In the genomic region with DNA sequence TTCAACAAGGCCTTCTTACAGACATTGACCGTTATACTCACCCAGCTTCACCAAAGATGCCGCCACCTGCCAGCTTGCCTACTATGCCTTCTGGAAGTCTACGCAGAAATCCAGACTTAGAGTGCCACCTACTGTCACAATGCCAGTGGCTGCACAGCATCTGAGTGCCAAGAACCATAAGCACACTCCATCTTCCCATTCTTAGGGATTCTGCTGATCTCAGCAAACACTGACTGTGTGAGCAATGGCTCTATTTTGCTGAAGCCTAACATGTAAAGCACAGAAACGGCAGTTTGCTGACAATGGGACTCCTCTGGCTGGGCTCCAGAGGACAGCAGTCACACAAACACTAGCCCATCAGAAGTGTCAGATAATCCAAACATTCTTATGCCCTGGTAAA, we compare ENCODE assay signal across 9 mouse cellular contexts. TPM values are rescaled to one million over a fixed set of nuclear protein-coding genes. Genes with fewer than 3 reads are reported as not detected.
DNase-seq lines count a peak whose midpoint lies in the region; ATAC-seq and TF ChIP-seq lines count a peak whose summit lies in the region.
"Had no signal": no experiment of that assay in that cellular context is flagged by ENCODE, and none has a peak within 500 bp of the region (broad histone marks: within the 10 kb centered on the region; RNA-seq: fewer than 3 reads in every experiment).

No protein-coding gene starts in this region.

- no peak overlapping the region for H3K4me2 ChIP-seq in neural tube, embryonic 11.5 days (ENCODE audit: low read depth)
- no peak overlapping the region for H3K4me2 ChIP-seq in forebrain, embryonic 13.5 days
- H3K4me2 ChIP-seq: embryonic facial prominence, embryonic 15.5 days had no signal

- H3K9ac ChIP-seq in neural tube, embryonic 11.5 days (ENCODE audit: low read length), result no peak overlapping the region
- no peak overlapping the region for H3K9ac ChIP-seq in forebrain, embryonic 13.5 days
- H3K9ac ChIP-seq: embryonic facial prominence, embryonic 15.5 days had no signal

- WGBS in neural tube, embryonic 11.5 days, result 49% methylated on average over 4 of the region's 4 CpGs
- WGBS in forebrain, embryonic 13.5 days, result 28% methylated on average over 4 of the region's 4 CpGs

- H3K4me3 ChIP-seq in neural tube, embryonic 11.5 days (ENCODE audit: low read depth, low read length), result no peak overlapping the region
- H3K4me3 ChIP-seq in forebrain, embryonic 13.5 days, result no peak overlapping the region
- H3K4me3 ChIP-seq in layer of hippocampus, adult 2 months, result no peak overlapping the region
- H3K4me3 ChIP-seq: embryonic facial prominence, embryonic 15.5 days had no signal

- H3K4me1 ChIP-seq in neural tube, embryonic 11.5 days (ENCODE audit: control insufficient read depth, insufficient read depth, low read length), result no peaks in the 10 kb centered on the region
- H3K4me1 ChIP-seq in forebrain, embryonic 13.5 days, result no peaks in the 10 kb centered on the region
- H3K4me1 ChIP-seq: embryonic facial prominence, embryonic 15.5 days had no signal

- no peak overlapping the region for H3K27ac ChIP-seq in neural tube, embryonic 11.5 days (ENCODE audit: low read depth, low read length)
- no peak overlapping the region for H3K27ac ChIP-seq in forebrain, embryonic 13.5 days
- no peak overlapping the region for H3K27ac ChIP-seq in layer of hippocampus, adult 2 months
- H3K27ac ChIP-seq: embryonic facial prominence, embryonic 15.5 days had no signal

- H3K36me3 ChIP-seq in neural tube, embryonic 11.5 days (ENCODE audit: control insufficient read depth, insufficient read depth, low read length), result no peaks in the 10 kb centered on the region
- no peaks in the 10 kb centered on the region for H3K36me3 ChIP-seq in forebrain, embryonic 13.5 days (ENCODE audit: poor library complexity, severe bottlenecking)
- H3K36me3 ChIP-seq: embryonic facial prominence, embryonic 15.5 days had no signal

- no peaks in the 10 kb centered on the region for H3K27me3 ChIP-seq in neural tube, embryonic 11.5 days (ENCODE audit: control insufficient read depth, insufficient read depth, low read length)
- H3K27me3 ChIP-seq in forebrain, embryonic 13.5 days, result no peaks in the 10 kb centered on the region
- H3K27me3 ChIP-seq: embryonic facial prominence, embryonic 15.5 days had no signal

- TF ChIP-seq CTCF in layer of hippocampus, adult 2 months (conservative IDR thresholded peaks at IDR 0.05), result peak; percentile 78

- no peak for ATAC-seq in neural tube, embryonic 11.5 days (ENCODE audit: insufficient read depth, low FRiP score, low TSS enrichment)
- peak; percentile 79 for ATAC-seq in forebrain, embryonic 13.5 days
- no peak for ATAC-seq in erythroid progenitor cell, adult 5-6 weeks (replicated peaks; ENCODE audit: low FRiP score, poor library complexity, severe bottlenecking)

- DNase-seq in neural tube, embryonic 11.5 days (ENCODE audit: low spot score), result peak; percentile 43
- DNase-seq in neural tube, embryonic 10.5 days (ENCODE audit: extremely low spot score, low spot score), result no peak
- DNase-seq in brain, embryonic 18.5 days (ENCODE audit: low read depth, low spot score), result peak; percentile 14
- peak; percentile 55 to 69 for DNase-seq in layer of hippocampus, adult 2 months (ENCODE audit: low spot score in 2 of 2)
- peak; percentile 2 for DNase-seq in lung, postnatal 25 days (ENCODE audit: low spot score)
- DNase-seq in telencephalon, adult 2 months (ENCODE audit: low read depth, low spot score), result peak; percentile 68

- no peaks in the 10 kb centered on the region for H3K9me3 ChIP-seq in neural tube, embryonic 11.5 days (ENCODE audit: control insufficient read depth, low read length)
- no peaks in the 10 kb centered on the region for H3K9me3 ChIP-seq in forebrain, embryonic 13.5 days (replicated peaks)
- H3K9me3 ChIP-seq: embryonic facial prominence, embryonic 15.5 days had no signal

RNA-seq across cellular contexts. Expression of gene Olfr270, which starts 5.7 kb away (rescaled TPM):
- polyA plus RNA-seq in neural tube, embryonic 11.5 days (2014; fragmentation: Nextera tagmentation; extraction: Ambion mirVana), result not detected in 2 replicates
- polyA plus RNA-seq in forebrain, embryonic 13.5 days (2015; fragmentation: Nextera tagmentation; extraction: Ambion mirVana), result not detected in 2 replicates
- total RNA-seq in layer of hippocampus, adult 2 months (2021), result not detected
- not detected in 2 replicates for total RNA-seq in erythroid progenitor cell, adult 5-6 weeks (2015; ENCODE audit: low replicate concordance)
- not detected in 2 replicates for total RNA-seq in erythroid progenitor cell, adult 5-6 weeks (2017; ENCODE audit: low replicate concordance)
- polyA plus RNA-seq: embryonic facial prominence, embryonic 15.5 days had no signal

RNA-seq across cellular contexts. Expression of gene Nipsnap3a, which starts 30.4 kb away (rescaled TPM):
- not detected in 2 replicates for polyA plus RNA-seq in neural tube, embryonic 11.5 days (2014; fragmentation: Nextera tagmentation; extraction: Ambion mirVana)
- polyA plus RNA-seq in forebrain, embryonic 13.5 days (2015; fragmentation: Nextera tagmentation; extraction: Ambion mirVana), result not detected in 2 replicates
- total RNA-seq in layer of hippocampus, adult 2 months (2021), result not detected
- not detected in 2 replicates for total RNA-seq in erythroid progenitor cell, adult 5-6 weeks (2015; ENCODE audit: low replicate concordance)
- not detected in 2 replicates for total RNA-seq in erythroid progenitor cell, adult 5-6 weeks (2017; ENCODE audit: low replicate concordance)
- polyA plus RNA-seq: embryonic facial prominence, embryonic 15.5 days had no signal

RNA-seq across cellular contexts. Expression of gene Olfr272, which starts 39.7 kb away (rescaled TPM):
- not detected in 2 replicates for polyA plus RNA-seq in neural tube, embryonic 11.5 days (2014; fragmentation: Nextera tagmentation; extraction: Ambion mirVana)
- not detected in 2 replicates for polyA plus RNA-seq in forebrain, embryonic 13.5 days (2015; fragmentation: Nextera tagmentation; extraction: Ambion mirVana)
- total RNA-seq in layer of hippocampus, adult 2 months (2021), result not detected
- total RNA-seq in erythroid progenitor cell, adult 5-6 weeks (2015; ENCODE audit: low replicate concordance), result not detected in 2 replicates
- not detected in 2 replicates for total RNA-seq in erythroid progenitor cell, adult 5-6 weeks (2017; ENCODE audit: low replicate concordance)
- polyA plus RNA-seq: embryonic facial prominence, embryonic 15.5 days had no signal

RNA-seq across cellular contexts. Expression of gene Nipsnap3b, which starts 53.0 kb away (rescaled TPM):
- 125 and 131 TPM in 2 replicates for polyA plus RNA-seq in neural tube, embryonic 11.5 days (2014; fragmentation: Nextera tagmentation; extraction: Ambion mirVana)
- polyA plus RNA-seq in forebrain, embryonic 13.5 days (2015; fragmentation: Nextera tagmentation; extraction: Ambion mirVana), result 131 and 134 TPM in 2 replicates
- total RNA-seq in layer of hippocampus, adult 2 months (2021), result 10 to 100 TPM; 15.5 to 17.7 TPM
- total RNA-seq in erythroid progenitor cell, adult 5-6 weeks (2015; ENCODE audit: low replicate concordance), result 8.8 and 13.3 TPM in 2 replicates
- 7.8 and 8.4 TPM in 2 replicates for total RNA-seq in erythroid progenitor cell, adult 5-6 weeks (2017; ENCODE audit: low replicate concordance)
